Mouse (Mus musculus): ENCODE results near the gene Gpr84. TPM values are rescaled to one million over a fixed set of nuclear protein-coding genes. Genes with fewer than 3 reads are reported as not detected.
A peak's percentile ranks its signal among the peaks of the same experiment; 100 is the strongest.

Gene Gpr84
- polyA plus RNA-seq, 1 experiment: 0.22 TPM

DNA sequence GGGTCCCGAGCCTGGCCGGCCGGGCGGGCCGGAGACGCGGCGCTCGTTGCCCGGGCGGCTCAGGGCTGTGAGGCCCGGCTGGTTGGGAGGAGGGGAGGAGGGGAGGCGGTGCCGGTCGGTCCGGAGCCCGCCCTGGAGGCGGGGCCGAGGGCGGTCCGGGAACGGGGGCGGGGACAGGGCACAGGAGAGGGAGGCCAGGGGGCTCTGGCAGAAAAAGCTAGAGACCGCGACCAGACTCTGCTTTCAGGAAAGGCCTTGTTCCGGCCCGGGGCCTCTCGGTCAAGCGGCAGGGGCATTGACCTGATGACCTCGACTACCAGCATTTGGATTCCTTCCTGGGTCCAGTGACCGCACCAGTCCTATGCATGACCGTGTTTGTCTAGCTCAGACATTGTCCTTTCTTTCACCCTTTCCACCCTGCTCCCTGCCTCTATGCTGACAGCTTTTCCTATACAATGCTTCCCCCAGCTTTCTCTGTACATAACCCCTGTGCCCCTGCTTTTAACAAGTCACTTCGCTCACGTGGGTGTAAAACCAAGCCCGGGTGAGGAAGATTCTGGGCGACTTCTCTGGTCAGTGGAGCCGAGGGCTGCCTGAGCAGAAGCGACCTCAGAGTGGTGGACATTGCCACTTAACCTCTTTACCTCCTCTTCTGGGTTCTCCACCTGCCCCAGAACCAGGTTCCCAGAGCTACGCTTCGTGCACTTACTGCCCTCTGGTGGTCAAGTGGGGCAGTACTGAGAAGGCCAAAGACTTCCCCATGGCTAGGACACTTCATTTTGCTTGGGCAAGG, 13.2 kb upstream of the Gpr84 start:
- 1% methylated on average over 39 of the region's 40 CpGs for WGBS
- no peak for TF ChIP-seq POLR2A (IDR thresholded peaks at IDR 0.05; ENCODE audit: borderline replicate concordance, extremely low read depth, low read depth, low read length)
- peak; percentile 98 for TF ChIP-seq CTCF (IDR thresholded peaks at IDR 0.05; ENCODE audit: insufficient read depth, low read length)

DNA sequence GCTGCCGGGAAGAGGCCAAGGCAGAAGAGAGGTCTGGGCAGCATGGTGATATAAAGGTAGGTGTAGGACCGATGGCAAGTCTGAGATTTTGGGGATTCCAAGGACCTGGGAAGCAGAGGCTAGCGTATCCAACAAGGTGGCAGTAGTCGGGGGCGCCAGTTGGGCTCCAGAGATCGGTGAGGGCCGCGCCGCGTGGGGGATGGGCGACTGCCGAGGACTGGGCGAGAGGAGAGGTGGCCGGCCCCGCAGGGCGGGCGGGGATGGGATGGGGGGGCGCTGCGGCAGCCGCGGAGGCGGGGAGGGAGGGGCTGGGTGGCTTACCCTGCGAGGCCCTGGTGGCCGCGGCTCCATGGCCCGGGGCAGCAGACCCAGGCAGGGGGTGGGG, 12.7 kb upstream of the Gpr84 start:
- no peak for DNase-seq
- H3K4me3 ChIP-seq (replicated peaks; ENCODE audit: extremely low read depth, low read depth, low read length): peak overlapping the region; percentile 67
- H3K4me1 ChIP-seq (ENCODE audit: control insufficient read depth, insufficient read depth, low read length): peaks cover 4% of the 10 kb centered on the region
- 2% methylated on average over 24 of the region's 26 CpGs for WGBS
- TF ChIP-seq POLR2A (IDR thresholded peaks at IDR 0.05; ENCODE audit: borderline replicate concordance, extremely low read depth, low read depth, low read length) (no peak), CTCF (IDR thresholded peaks at IDR 0.05; ENCODE audit: insufficient read depth, low read length) (no peak)

More for the DNA sequence above, 13.2 kb upstream of the Gpr84 start:
- Histone ChIP-seq H3K4me3 (replicated peaks; ENCODE audit: extremely low read depth, low read depth, low read length) (peak overlapping the region; percentile 67), H3K4me1 (ENCODE audit: control insufficient read depth, insufficient read depth, low read length) (peaks cover 4% of the 10 kb centered on the region)
- DNase-seq: peak; percentile 89

DNA sequence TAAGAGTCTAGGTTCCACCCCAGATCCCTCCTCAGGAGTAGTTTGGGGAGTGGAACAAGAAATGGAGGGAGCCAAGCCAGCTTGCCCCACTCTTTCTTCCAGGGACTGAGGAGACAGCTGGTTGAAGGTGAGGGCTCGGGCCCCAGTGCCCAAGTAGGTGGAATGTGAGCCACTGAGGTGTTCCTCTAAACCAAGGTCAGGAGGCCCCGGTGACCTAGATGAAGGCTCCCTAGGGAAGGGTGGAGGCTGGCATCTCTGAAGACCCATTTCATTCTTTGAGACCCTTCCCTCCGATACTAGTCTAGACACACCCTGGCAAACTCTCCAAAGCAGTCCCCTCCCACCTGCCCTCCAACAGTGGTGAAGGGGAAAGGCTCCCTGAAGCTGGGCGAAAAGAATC, 12.0 kb upstream of the Gpr84 start:
- no peak overlapping the region for H3K4me3 ChIP-seq (replicated peaks; ENCODE audit: extremely low read depth, low read depth, low read length)
- WGBS: 63% methylated on average over 4 of the region's 4 CpGs

DNA sequence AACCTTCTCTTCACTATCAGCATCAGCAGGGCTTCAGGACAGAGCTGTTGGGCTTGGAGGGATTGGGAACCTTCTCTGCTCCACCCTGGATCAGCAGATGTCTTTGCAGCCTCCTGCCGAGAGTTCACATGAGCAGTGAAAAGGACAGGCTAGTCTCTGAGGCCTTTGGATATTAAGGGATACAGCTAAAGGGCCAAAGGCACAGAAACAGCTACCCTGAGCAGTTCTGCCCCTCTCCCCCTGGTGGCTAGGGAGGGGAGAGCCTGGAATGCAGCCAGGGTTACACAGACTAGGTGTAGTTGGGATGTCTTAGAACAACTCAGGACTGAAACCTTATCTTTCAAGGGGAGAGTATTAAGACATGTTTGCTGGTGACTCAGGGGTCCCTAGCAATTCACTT, 10.7 kb upstream of the Gpr84 start:
- 77% methylated on average over 1 of the region's 1 CpGs for WGBS
- peaks cover 4% of the 10 kb centered on the region for H3K4me1 ChIP-seq (ENCODE audit: control insufficient read depth, insufficient read depth, low read length)
- H3K4me3 ChIP-seq (replicated peaks; ENCODE audit: extremely low read depth, low read depth, low read length): no peak overlapping the region
- no peak for DNase-seq
- TF ChIP-seq CTCF (IDR thresholded peaks at IDR 0.05; ENCODE audit: insufficient read depth, low read length) (peak; percentile 23; the same call in 1 of the 2 replicates), POLR2A (IDR thresholded peaks at IDR 0.05; ENCODE audit: borderline replicate concordance, extremely low read depth, low read depth, low read length) (no peak)

More for the DNA sequence above, 12.0 kb upstream of the Gpr84 start:
- TF ChIP-seq POLR2A (IDR thresholded peaks at IDR 0.05; ENCODE audit: borderline replicate concordance, extremely low read depth, low read depth, low read length): no peak
- no peak for TF ChIP-seq CTCF (IDR thresholded peaks at IDR 0.05; ENCODE audit: insufficient read depth, low read length)
- no peak for DNase-seq
- H3K4me1 ChIP-seq (ENCODE audit: control insufficient read depth, insufficient read depth, low read length): peaks cover 4% of the 10 kb centered on the region

DNA sequence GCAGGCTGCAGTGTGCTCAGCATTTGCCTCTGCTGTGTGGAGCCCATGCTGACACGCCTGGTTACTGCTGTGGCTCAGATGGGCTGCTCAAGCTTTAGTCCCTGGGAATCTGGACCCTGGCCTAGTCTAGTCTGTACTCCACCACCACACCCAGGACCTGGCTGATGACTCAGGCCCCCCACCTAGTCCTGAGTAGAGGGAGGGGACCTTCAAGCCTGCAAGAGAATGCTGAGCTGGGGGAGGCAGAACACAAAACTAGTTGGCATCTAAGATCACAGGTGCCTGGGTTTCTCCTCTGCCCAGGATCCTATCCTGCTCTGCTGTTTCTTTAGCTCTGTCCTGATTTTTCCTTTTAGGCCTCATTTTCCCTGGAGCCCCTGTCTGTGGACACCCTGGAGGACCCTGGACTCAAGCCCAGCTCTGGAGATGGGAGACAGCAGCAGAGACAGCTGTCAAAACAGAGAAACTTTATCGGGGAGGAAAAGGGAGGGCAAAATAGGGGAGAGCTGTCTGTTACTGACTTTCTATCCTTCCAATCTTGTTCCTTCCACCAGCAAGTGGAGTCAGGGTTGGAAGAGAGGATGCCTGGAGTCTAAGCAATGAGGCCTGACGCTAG, 7.9 kb upstream of the Gpr84 start:
- Histone ChIP-seq H3K4me3 (replicated peaks; ENCODE audit: extremely low read depth, low read depth, low read length) (no peak overlapping the region), H3K4me1 (ENCODE audit: control insufficient read depth, insufficient read depth, low read length) (peaks cover 6% of the 10 kb centered on the region)
- DNase-seq: no peak
- WGBS: 88% methylated on average over 3 of the region's 3 CpGs
- TF ChIP-seq CTCF (IDR thresholded peaks at IDR 0.05; ENCODE audit: insufficient read depth, low read length) (no peak), POLR2A (IDR thresholded peaks at IDR 0.05; ENCODE audit: borderline replicate concordance, extremely low read depth, low read depth, low read length) (no peak)

DNA sequence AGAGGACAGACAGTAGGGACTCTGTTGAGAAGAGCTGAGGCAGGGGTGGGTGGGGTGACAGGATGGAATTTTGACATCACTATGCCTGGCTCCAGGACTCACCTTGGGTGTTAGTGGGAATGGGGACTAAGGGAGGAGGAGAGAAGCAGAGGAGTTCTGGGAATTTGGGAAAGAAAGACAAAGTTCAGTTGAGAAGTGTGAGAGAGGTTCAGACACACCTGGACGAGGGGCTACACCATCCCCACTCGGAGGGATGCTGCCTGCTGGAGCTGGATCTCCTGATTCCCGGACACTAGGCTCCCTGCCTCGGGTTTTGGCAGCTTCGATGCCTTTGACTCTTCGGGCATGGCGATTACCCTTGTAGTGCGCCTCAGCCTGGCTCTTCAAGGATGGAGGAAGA, 7.3 kb upstream of the Gpr84 start:
- TF ChIP-seq CTCF (IDR thresholded peaks at IDR 0.05; ENCODE audit: insufficient read depth, low read length) (no peak), POLR2A (IDR thresholded peaks at IDR 0.05; ENCODE audit: borderline replicate concordance, extremely low read depth, low read depth, low read length) (no peak)
- H3K4me3 ChIP-seq (replicated peaks; ENCODE audit: extremely low read depth, low read depth, low read length): no peak overlapping the region
- peaks cover 3% of the 10 kb centered on the region for H3K4me1 ChIP-seq (ENCODE audit: control insufficient read depth, insufficient read depth, low read length)
- DNase-seq: no peak
- WGBS: 90% methylated on average over 8 of the region's 8 CpGs

DNA sequence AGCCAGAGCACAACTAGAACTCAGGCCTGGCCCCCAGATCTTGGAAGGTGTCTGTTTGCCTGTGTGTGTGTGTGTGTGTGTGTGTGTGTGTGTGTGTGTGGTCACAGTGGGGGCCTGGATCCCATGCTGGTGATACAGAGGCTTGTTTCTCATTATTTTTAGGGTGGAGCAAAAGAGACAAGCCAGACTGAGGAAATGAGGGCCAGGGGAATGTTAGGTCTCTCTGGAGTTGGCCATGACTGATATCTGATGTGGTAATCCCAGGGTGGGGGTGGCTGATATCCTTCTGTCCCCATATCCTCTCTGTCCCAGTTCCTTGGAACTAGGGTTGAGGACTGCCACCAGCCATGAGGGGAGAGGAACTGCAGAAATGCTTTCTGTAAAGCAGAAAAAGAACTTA, 6.7 kb upstream of the Gpr84 start:
- H3K4me1 ChIP-seq (ENCODE audit: control insufficient read depth, insufficient read depth, low read length): peaks cover 3% of the 10 kb centered on the region; the same call in 1 of the 2 replicates
- TF ChIP-seq CTCF (IDR thresholded peaks at IDR 0.05; ENCODE audit: insufficient read depth, low read length) (no peak), POLR2A (IDR thresholded peaks at IDR 0.05; ENCODE audit: borderline replicate concordance, extremely low read depth, low read depth, low read length) (no peak)
- no peak for DNase-seq
- no peak overlapping the region for H3K4me3 ChIP-seq (replicated peaks; ENCODE audit: extremely low read depth, low read depth, low read length)

DNA sequence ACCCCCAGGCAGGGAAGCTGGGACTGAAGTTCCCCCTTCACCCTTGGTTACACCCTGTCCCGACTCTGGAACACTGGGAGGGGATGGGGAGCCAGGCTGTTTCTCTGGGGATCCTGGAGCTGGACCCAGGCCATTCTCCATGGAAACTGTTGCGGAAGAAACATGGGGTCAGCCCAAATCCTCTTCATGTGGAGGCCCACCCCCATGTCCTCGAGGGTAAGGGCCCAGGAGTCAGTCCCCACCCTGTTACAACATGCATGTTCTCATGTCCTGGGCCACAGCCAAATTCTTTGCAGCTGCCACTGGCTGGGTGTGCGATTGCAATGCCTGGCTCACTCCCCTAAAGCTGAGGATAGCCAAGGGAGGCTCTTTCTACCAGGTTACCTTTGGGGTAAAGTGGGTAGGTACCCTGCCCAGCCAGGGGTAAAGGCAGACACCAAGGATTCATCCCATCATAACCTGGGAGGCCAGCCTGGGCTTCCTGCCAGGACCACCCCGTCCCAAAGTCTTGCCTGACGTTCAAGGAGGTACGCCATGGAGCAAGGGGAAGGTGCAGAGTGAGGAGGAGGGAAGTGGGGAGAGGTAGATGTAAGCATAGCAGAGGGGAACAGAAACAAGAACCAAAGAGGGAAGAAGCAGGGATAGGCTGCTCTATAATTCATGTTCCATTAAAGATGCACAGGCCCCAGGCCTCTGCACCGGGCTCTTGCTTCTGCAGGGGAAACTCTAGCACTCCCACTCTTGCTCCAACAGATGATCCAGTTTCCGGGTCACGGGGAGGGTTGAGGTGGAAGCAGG, 5.8 kb upstream of the Gpr84 start:
- 65% methylated on average over 10 of the region's 10 CpGs for WGBS
- Histone ChIP-seq H3K4me1 (ENCODE audit: control insufficient read depth, insufficient read depth, low read length) (peaks cover 3% of the 10 kb centered on the region; the same call in 1 of the 2 replicates), H3K4me3 (replicated peaks; ENCODE audit: extremely low read depth, low read depth, low read length) (no peak overlapping the region)
- no peak for DNase-seq
- no peak for TF ChIP-seq POLR2A (IDR thresholded peaks at IDR 0.05; ENCODE audit: borderline replicate concordance, extremely low read depth, low read depth, low read length)
- no peak for TF ChIP-seq CTCF (IDR thresholded peaks at IDR 0.05; ENCODE audit: insufficient read depth, low read length)

DNA sequence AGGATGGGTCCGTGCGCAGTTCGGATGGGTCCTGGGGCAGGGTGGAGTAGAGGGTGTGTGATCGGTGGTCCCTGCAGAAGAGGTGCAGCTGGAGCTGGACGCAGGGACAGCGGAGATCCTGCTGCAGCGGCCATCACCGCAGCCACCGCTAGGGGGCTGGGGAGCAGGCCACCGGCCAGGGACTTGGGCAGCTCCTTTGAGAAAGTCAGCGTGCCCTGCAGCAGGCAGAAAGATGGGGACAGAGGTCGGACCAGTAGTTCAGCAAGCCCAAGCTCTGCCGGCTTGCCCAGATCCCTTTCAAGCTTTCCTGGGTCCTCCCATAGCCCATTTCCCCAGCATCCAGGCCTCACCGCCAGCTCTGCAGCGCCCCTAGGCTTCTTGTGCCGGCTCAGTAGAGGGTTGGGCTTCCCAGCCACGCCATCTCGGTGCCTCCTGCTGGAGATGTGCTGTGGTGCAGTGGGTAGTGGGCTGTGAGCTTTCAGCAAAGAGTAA, 4.6 kb upstream of the Gpr84 start:
- H3K4me1 ChIP-seq (ENCODE audit: control insufficient read depth, insufficient read depth, low read length): peaks cover 3% of the 10 kb centered on the region; the same call in 1 of the 2 replicates
- WGBS: 11% methylated on average over 18 of the region's 18 CpGs
- peak; percentile 77 for TF ChIP-seq CTCF (IDR thresholded peaks at IDR 0.05; ENCODE audit: insufficient read depth, low read length)
- no peak for TF ChIP-seq POLR2A (IDR thresholded peaks at IDR 0.05; ENCODE audit: borderline replicate concordance, extremely low read depth, low read depth, low read length)
- peak; percentile 76 for DNase-seq
- no peak overlapping the region for H3K4me3 ChIP-seq (replicated peaks; ENCODE audit: extremely low read depth, low read depth, low read length)
